Mouse (Mus musculus) kidney, postnatal 10 days (tissue): ENCODE data around the gene Necap1.

Source experiments
- DNase-seq: peaks from one replicate; pipeline ENCODE4 v3.0.0; 2021; ENCODE audit warnings: mixed read lengths

Necap1 gene

GRCm38 (mm10) chr6:122873871-122874719 is at the start of gene Necap1:
Gene Necap1 (plus strand): TSS chr6:122874474.
- peak; percentile 99 for DNase-seq

GRCm38 (mm10) chr6:122825166-122825565 is 49.1 kb upstream of the Necap1 start:
- no peak for DNase-seq

- peak; percentile 73 for DNase-seq
Measured at GRCm38 (mm10) chr6:122825923-122826742, 48.1 kb upstream of the Necap1 start.

GRCm38 (mm10) chr6:122828086-122828485 is 46.2 kb upstream of the Necap1 start:
- peak; percentile 46 for DNase-seq

GRCm38 (mm10) chr6:122832880-122833279 is 41.4 kb upstream of the Necap1 start:
- no peak for DNase-seq

- peak; percentile 48 for DNase-seq
Measured at GRCm38 (mm10) chr6:122834365-122834764, 39.9 kb upstream of the Necap1 start.

GRCm38 (mm10) chr6:122836974-122837373 is 37.3 kb upstream of the Necap1 start:
- no peak for DNase-seq

- DNase-seq, result no peak
Measured at GRCm38 (mm10) chr6:122837539-122837938, 36.7 kb upstream of the Necap1 start.

- DNase-seq, result no peak
Measured at GRCm38 (mm10) chr6:122843759-122844158, 30.5 kb upstream of the Necap1 start.

- DNase-seq, result no peak
Measured at GRCm38 (mm10) chr6:122852696-122853095, 21.6 kb upstream of the Necap1 start.

- no peak for DNase-seq
Measured at GRCm38 (mm10) chr6:122854552-122854951, 19.7 kb upstream of the Necap1 start.

- DNase-seq, result no peak
Measured at GRCm38 (mm10) chr6:122855955-122856354, 18.3 kb upstream of the Necap1 start, which contains the start of gene C3ar1. Gene C3ar1 (minus strand): TSS chr6:122856161.

- DNase-seq, result no peak
Measured at GRCm38 (mm10) chr6:122862434-122862833, 11.8 kb upstream of the Necap1 start.

GRCm38 (mm10) chr6:122862871-122863270 is 11.4 kb upstream of the Necap1 start:
- DNase-seq, result no peak

- DNase-seq, result peak; percentile 26
Measured at GRCm38 (mm10) chr6:122867914-122868313, 6.4 kb upstream of the Necap1 start.

- DNase-seq, result no peak
Measured at GRCm38 (mm10) chr6:122869846-122870245, 4.4 kb upstream of the Necap1 start.

- no peak for DNase-seq
Measured at GRCm38 (mm10) chr6:122872800-122873199, 1.5 kb upstream of the Necap1 start.

- no peak for DNase-seq
Measured at GRCm38 (mm10) chr6:122874720-122875389, 581 bp downstream of the Necap1 start.

GRCm38 (mm10) chr6:122879141-122879735 is 5.0 kb downstream of the Necap1 start:
- DNase-seq, result no peak

- DNase-seq, result no peak
Measured at GRCm38 (mm10) chr6:122879781-122880505, 5.7 kb downstream of the Necap1 start.

- no peak for DNase-seq
Measured at GRCm38 (mm10) chr6:122881287-122881686, 7.0 kb downstream of the Necap1 start.

GRCm38 (mm10) chr6:122883603-122884002 is 9.3 kb downstream of the Necap1 start:
- DNase-seq, result no peak
